Comparison of ENCODE assay signal across 10 mouse cellular contexts in the genomic region with DNA sequence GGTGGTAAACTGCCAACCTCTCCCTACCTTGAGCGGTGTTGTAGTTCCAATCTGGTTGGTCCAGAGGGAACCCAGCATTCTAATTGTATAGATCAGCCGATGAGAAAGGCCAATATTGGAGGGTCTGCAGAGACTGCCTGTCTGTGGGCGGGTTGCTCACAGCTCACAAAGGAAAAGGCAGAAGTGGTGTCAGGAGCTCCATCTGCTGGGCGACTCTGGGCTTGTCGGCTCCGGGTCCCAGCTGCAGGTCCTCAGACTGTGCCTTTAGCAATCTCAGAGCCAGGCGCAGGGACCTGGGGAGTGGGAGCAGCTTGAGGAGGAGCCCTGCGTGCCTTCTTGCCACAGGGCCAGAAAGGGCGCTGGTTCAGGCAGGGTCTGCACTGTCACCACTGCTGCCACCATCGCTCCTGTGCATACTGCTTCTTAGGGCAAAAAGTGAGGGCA. TPM values are rescaled to one million over a fixed set of nuclear protein-coding genes. Genes with fewer than 3 reads are reported as not detected.
DNase-seq lines count a peak whose midpoint lies in the region; ATAC-seq and TF ChIP-seq lines count a peak whose summit lies in the region.
"Had no signal": no experiment of that assay in that cellular context is flagged by ENCODE, and none has a peak within 500 bp of the region (broad histone marks: within the 10 kb centered on the region; RNA-seq: fewer than 3 reads in every experiment).

No protein-coding gene starts in this region.

- no peak overlapping the region for H3K27ac ChIP-seq in left cerebral cortex, adult 2 months
- H3K27ac ChIP-seq in embryonic facial prominence, embryonic 12.5 days, result no peak overlapping the region
- no peak overlapping the region for H3K27ac ChIP-seq in intestine, postnatal 0 days (ENCODE audit: low read depth, low read length)
- H3K27ac ChIP-seq in midbrain, embryonic 11.5 days (ENCODE audit: low read depth, low read length), result no peak overlapping the region
- H3K27ac ChIP-seq: embryonic facial prominence, embryonic 13.5 days had no signal

- H3K9me3 ChIP-seq in embryonic facial prominence, embryonic 12.5 days, result no peaks in the 10 kb centered on the region
- no peaks in the 10 kb centered on the region for H3K9me3 ChIP-seq in intestine, postnatal 0 days (ENCODE audit: control insufficient read depth)
- H3K9me3 ChIP-seq in midbrain, embryonic 11.5 days (ENCODE audit: control insufficient read depth, low read length), result no peaks in the 10 kb centered on the region
- H3K9me3 ChIP-seq: embryonic facial prominence, embryonic 13.5 days had no signal

- no peak overlapping the region for H3K9ac ChIP-seq in embryonic facial prominence, embryonic 12.5 days
- H3K9ac ChIP-seq in intestine, postnatal 0 days (ENCODE audit: low read depth, low read length), result no peak overlapping the region
- no peak overlapping the region for H3K9ac ChIP-seq in midbrain, embryonic 11.5 days (ENCODE audit: low read length)
- H3K9ac ChIP-seq: embryonic facial prominence, embryonic 13.5 days had no signal

- intact Hi-C loops in left cerebral cortex, adult 2 months (cut with DNase I), result no loop called here

- no peak overlapping the region for H3K4me2 ChIP-seq in embryonic facial prominence, embryonic 12.5 days (replicated peaks)
- no peak overlapping the region for H3K4me2 ChIP-seq in intestine, postnatal 0 days (replicated peaks; ENCODE audit: low read depth)
- H3K4me2 ChIP-seq in midbrain, embryonic 11.5 days, result no peak overlapping the region
- H3K4me2 ChIP-seq: embryonic facial prominence, embryonic 13.5 days had no signal

- H3K4me3 ChIP-seq in left cerebral cortex, adult 2 months, result no peak overlapping the region
- no peak overlapping the region for H3K4me3 ChIP-seq in embryonic facial prominence, embryonic 12.5 days
- no peak overlapping the region for H3K4me3 ChIP-seq in intestine, postnatal 0 days (ENCODE audit: low read depth, low read length)
- H3K4me3 ChIP-seq in midbrain, embryonic 11.5 days (ENCODE audit: low read depth, low read length), result no peak overlapping the region
- H3K4me3 ChIP-seq: embryonic facial prominence, embryonic 13.5 days had no signal

- no peaks in the 10 kb centered on the region for H3K36me3 ChIP-seq in embryonic facial prominence, embryonic 12.5 days
- H3K36me3 ChIP-seq in intestine, postnatal 0 days (ENCODE audit: control insufficient read depth, insufficient read depth), result no peaks in the 10 kb centered on the region
- no peaks in the 10 kb centered on the region for H3K36me3 ChIP-seq in midbrain, embryonic 11.5 days (ENCODE audit: control insufficient read depth, insufficient read depth, low read length)
- H3K36me3 ChIP-seq: embryonic facial prominence, embryonic 13.5 days had no signal

- H3K4me1 ChIP-seq in embryonic facial prominence, embryonic 12.5 days, result no peaks in the 10 kb centered on the region
- H3K4me1 ChIP-seq in intestine, postnatal 0 days (replicated peaks; ENCODE audit: control insufficient read depth, insufficient read depth, low read length), result no peaks in the 10 kb centered on the region
- H3K4me1 ChIP-seq in midbrain, embryonic 11.5 days (ENCODE audit: control insufficient read depth, insufficient read depth, low read length), result no peaks in the 10 kb centered on the region
- H3K4me1 ChIP-seq: embryonic facial prominence, embryonic 13.5 days had no signal

- peak; percentile 35 to 52 for DNase-seq in left cerebral cortex, adult 2 months (ENCODE audit: extremely low spot score in 1 of 2, low spot score in 2 of 2)
- DNase-seq in left cerebral cortex, adult 11 months (ENCODE audit: low spot score), result no peak
- peak; percentile 43 for DNase-seq in ZHBTc4 (ENCODE audit: low read depth, low spot score)
- peak; percentile 93 for DNase-seq in midbrain, embryonic 11.5 days (ENCODE audit: low spot score, missing footprints)
- peak; percentile 56 for DNase-seq in thymus, postnatal 14 days
- no peak for DNase-seq in T-cell, adult 2 months (ENCODE audit: low spot score)

- TF ChIP-seq CTCF in left cerebral cortex, adult 2 months (IDR thresholded peaks at IDR 0.05), result peak; percentile 45
- peak; percentile 64 for TF ChIP-seq CTCF in intestine, postnatal 0 days (IDR thresholded peaks at IDR 0.05; ENCODE audit: low read depth)

- WGBS in embryonic facial prominence, embryonic 12.5 days, result 46% methylated on average over 10 of the region's 10 CpGs
- 37% methylated on average over 10 of the region's 10 CpGs for WGBS in intestine, postnatal 0 days
- WGBS in midbrain, embryonic 11.5 days, result 48% methylated on average over 10 of the region's 10 CpGs

- 0 out of 2 replicates have a peak, but pooled peaks have one; percentile 67 for ATAC-seq in embryonic facial prominence, embryonic 12.5 days (ENCODE audit: insufficient number of reproducible peaks, insufficient read depth, low FRiP score, low TSS enrichment)
- no peak for ATAC-seq in intestine, postnatal 0 days
- peak; percentile 86 for ATAC-seq in midbrain, embryonic 11.5 days (ENCODE audit: low FRiP score)

- H3K27me3 ChIP-seq in embryonic facial prominence, embryonic 12.5 days, result no peaks in the 10 kb centered on the region
- H3K27me3 ChIP-seq in intestine, postnatal 0 days (replicated peaks; ENCODE audit: control insufficient read depth, insufficient read depth, low read length), result no peaks in the 10 kb centered on the region
- no peaks in the 10 kb centered on the region for H3K27me3 ChIP-seq in midbrain, embryonic 11.5 days (ENCODE audit: control insufficient read depth, insufficient read depth, low read length)
- H3K27me3 ChIP-seq: embryonic facial prominence, embryonic 13.5 days had no signal

RNA-seq across cellular contexts. Expression of a gene that starts 7.6 kb away (rescaled TPM):
- under 1 TPM; 0.56 to 0.97 TPM for total RNA-seq in left cerebral cortex, adult 2 months (2021)
- 0.09 TPM in 1 of 2 replicates, not detected in the other for polyA plus RNA-seq in embryonic facial prominence, embryonic 12.5 days (2016; fragmentation: Nextera tagmentation; extraction: Ambion mirVana)
- polyA plus RNA-seq in intestine, postnatal 0 days (2015; fragmentation: Nextera tagmentation; extraction: Ambion mirVana), result not detected in 2 replicates
- polyA plus RNA-seq in midbrain, embryonic 11.5 days (2014; fragmentation: Nextera tagmentation; extraction: Ambion mirVana), result 0.08 TPM in 2 replicates
- polyA plus RNA-seq: stomach, embryonic 14.5 days had no signal

RNA-seq across cellular contexts. Expression of a gene that starts 10.3 kb away (rescaled TPM):
- under 1 TPM; 0.56 to 0.97 TPM for total RNA-seq in left cerebral cortex, adult 2 months (2021)
- polyA plus RNA-seq in embryonic facial prominence, embryonic 12.5 days (2016; fragmentation: Nextera tagmentation; extraction: Ambion mirVana), result 0.09 TPM in 1 of 2 replicates, not detected in the other
- not detected in 2 replicates for polyA plus RNA-seq in intestine, postnatal 0 days (2015; fragmentation: Nextera tagmentation; extraction: Ambion mirVana)
- 0.08 TPM in 2 replicates for polyA plus RNA-seq in midbrain, embryonic 11.5 days (2014; fragmentation: Nextera tagmentation; extraction: Ambion mirVana)
- polyA plus RNA-seq: stomach, embryonic 14.5 days had no signal

RNA-seq across cellular contexts. Expression of a gene that starts 44.0 kb away (rescaled TPM):
- not detected for total RNA-seq in left cerebral cortex, adult 2 months (2021)
- polyA plus RNA-seq in embryonic facial prominence, embryonic 12.5 days (2016; fragmentation: Nextera tagmentation; extraction: Ambion mirVana), result not detected in 2 replicates
- polyA plus RNA-seq in intestine, postnatal 0 days (2015; fragmentation: Nextera tagmentation; extraction: Ambion mirVana), result not detected in 2 replicates
- not detected in 2 replicates for polyA plus RNA-seq in midbrain, embryonic 11.5 days (2014; fragmentation: Nextera tagmentation; extraction: Ambion mirVana)
- polyA plus RNA-seq: embryonic facial prominence, embryonic 13.5 days; stomach, embryonic 14.5 days had no signal

RNA-seq across cellular contexts. Expression of a gene that starts 46.1 kb away (rescaled TPM):
- total RNA-seq in left cerebral cortex, adult 2 months (2021), result not detected
- not detected in 2 replicates for polyA plus RNA-seq in embryonic facial prominence, embryonic 12.5 days (2016; fragmentation: Nextera tagmentation; extraction: Ambion mirVana)
- not detected in 2 replicates for polyA plus RNA-seq in intestine, postnatal 0 days (2015; fragmentation: Nextera tagmentation; extraction: Ambion mirVana)
- polyA plus RNA-seq in midbrain, embryonic 11.5 days (2014; fragmentation: Nextera tagmentation; extraction: Ambion mirVana), result 0.19 TPM in 1 of 2 replicates, not detected in the other
- polyA plus RNA-seq: embryonic facial prominence, embryonic 13.5 days; stomach, embryonic 14.5 days had no signal

Comparison
In these comparisons a context has a peak if more than half of its experiments do, and no peak if none do; other contexts are left out.
1. DNase-seq: peak in left cerebral cortex, adult 2 months (2 of 2), ZHBTc4 (single experiment), midbrain, embryonic 11.5 days (single experiment) and thymus, postnatal 14 days (single experiment); none in left cerebral cortex, adult 11 months (single experiment) and T-cell, adult 2 months (single experiment).